Mouse (Mus musculus) intestine, embryonic 14.5 days (tissue): Measurements from ENCODE around the gene Dnajc10. TPM values are rescaled to one million over a fixed set of nuclear protein-coding genes. Genes with fewer than 3 reads are reported as not detected.

Source experiments
- ATAC-seq: fragments of 200-750 bp; cut with Nextera tagmentation; replicated peaks from 2 replicates; pipeline ENCODE4 v1.8.0; 2017; ENCODE audit warnings: low read depth, moderate number of reproducible peaks, moderate TSS enrichment, moderate library complexity; ENCODE audit not compliant: low FRiP score, low TSS enrichment
- DNase-seq: peaks from one replicate; pipeline ENCODE4 v3.0.0-alpha.2; 2018; ENCODE audit warnings: low spot score
- H3K27ac ChIP-seq: fragments of 300-500 bp; sonication (generic); 2 replicates; pipeline ENCODE4 v1.5.1; 2014; ENCODE audit warnings: low read depth, mild to moderate bottlenecking, control low read depth
- H3K27me3 ChIP-seq: fragments of 300-500 bp; sonication (generic); replicated peaks from 2 replicates; pipeline ENCODE4 v1.6.1; 2014; ENCODE audit warnings: low read length, control low read depth; ENCODE audit not compliant: control insufficient read depth, insufficient read depth
- H3K36me3 ChIP-seq: fragments of 300-500 bp; sonication (generic); 2 replicates; pipeline ENCODE4 v1.6.1; 2014; ENCODE audit warnings: low read length, control low read depth; ENCODE audit not compliant: control insufficient read depth, insufficient read depth
- H3K4me1 ChIP-seq: fragments of 300-500 bp; sonication (generic); replicated peaks from 2 replicates; pipeline ENCODE4 v1.6.1; 2014; ENCODE audit warnings: low read length, control low read depth, mixed read lengths; ENCODE audit not compliant: control insufficient read depth, insufficient read depth
- H3K4me2 ChIP-seq: fragments of 300-500 bp; sonication (generic); 2 replicates; pipeline ENCODE4 v1.6.1; 2014; ENCODE audit warnings: low read length
- H3K4me3 ChIP-seq: fragments of 300-500 bp; sonication (generic); 2 replicates; pipeline ENCODE4 v1.5.1; 2014; ENCODE audit warnings: low read depth, low read length, control low read depth, mixed read lengths
- H3K9ac ChIP-seq: fragments of 300-500 bp; sonication (generic); 2 replicates; pipeline ENCODE4 v1.6.1; 2014; ENCODE audit warnings: mild to moderate bottlenecking, low read length
- H3K9me3 ChIP-seq: fragments of 300-500 bp; sonication (generic); 2 replicates; pipeline ENCODE4 v1.6.1; 2016; ENCODE audit warnings: low read length, control low read depth; ENCODE audit not compliant: control insufficient read depth
- WGBS: fragments of 180-500 bp; shearing (Covaris S2); extraction: QIAGEN DNeasy Blood & Tissue Kit; methylation state at CpG from one replicate; pipeline ENCODE4 v1.1.7; 2014; 5-methylcytosine and 5-hydroxymethylcytosine counted together
- polyA plus RNA-seq: library from polyadenylated mRNA; unstranded; fragments of >200 nt; fragmentation: Nextera tagmentation; extraction: Ambion mirVana; gene quantifications from 2 replicates; pipeline ENCODE4 v1.2.1, GENCODE M21; 2014

The Dnajc10 gene
- polyA plus RNA-seq, result 76.3 and 80.2 TPM in 2 replicates

DNA sequence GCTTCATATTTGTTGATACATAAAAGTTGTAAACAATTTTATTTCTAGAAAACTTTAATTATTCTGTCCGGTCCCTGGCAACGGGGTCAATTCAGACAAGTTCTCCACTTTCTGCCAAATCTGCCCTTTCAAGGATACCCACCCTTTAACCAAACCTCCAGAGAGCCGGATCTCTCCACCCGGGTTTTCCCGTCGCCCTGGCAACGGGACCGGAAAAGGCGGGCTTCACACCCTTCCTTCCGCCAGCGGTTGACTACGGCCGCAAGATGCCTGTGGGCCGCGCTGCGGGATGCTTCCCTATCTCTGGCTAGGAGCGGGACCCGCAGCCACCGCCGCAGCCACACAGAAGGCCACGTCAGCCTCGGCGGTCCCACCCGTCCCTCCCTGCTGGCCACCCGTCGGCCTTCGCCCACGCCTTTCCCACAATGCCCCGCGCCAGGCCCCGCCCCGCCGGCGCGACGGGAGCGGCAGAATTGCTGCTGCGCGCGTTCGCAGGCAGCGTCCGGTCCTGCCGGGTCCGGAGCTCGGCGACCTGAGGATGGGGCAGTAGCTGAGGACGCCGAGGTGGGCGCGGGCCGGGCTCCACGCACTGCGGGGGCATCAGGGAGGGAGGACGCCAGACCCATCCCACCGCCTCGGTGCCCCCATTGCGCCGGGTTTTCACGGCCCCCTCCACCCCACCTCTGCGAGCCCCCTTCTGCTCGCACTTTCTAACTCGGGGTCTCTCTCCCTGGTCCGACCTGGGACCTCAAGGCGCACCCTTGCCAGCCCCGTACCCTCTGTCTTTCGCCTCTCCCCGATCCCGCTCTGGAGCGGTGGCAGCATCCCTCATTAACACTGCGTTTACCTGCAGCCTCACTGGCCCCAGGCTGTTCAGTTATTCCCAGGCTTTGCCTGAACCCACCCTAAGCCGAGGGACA, at the start of gene Dnajc10:
Gene Dnajc10, plus strand, starts transcription at position 225 of the 920 bp plus-strand sequence.
- ATAC-seq (peak; percentile 96), DNase-seq (peak; percentile 95)
- WGBS, result under 1% methylated on average over 62 of the region's 72 CpGs
- peak within 1 kb of the TSS; percentile 68 for H3K4me3 ChIP-seq
- peaks cover 8% of the 10 kb centered on the region; the same call in 1 of the 2 replicates for H3K4me1 ChIP-seq
- H3K27ac ChIP-seq, result peak within 1 kb of the TSS; percentile 94
- no peaks in the 10 kb centered on the region for H3K9me3 ChIP-seq
- H3K27me3 ChIP-seq, result no peaks in the 10 kb centered on the region
- H3K36me3 ChIP-seq, result peaks cover 27% of the 10 kb centered on the region
- peak within 1 kb of the TSS; percentile 77 for H3K4me2 ChIP-seq
- peak within 1 kb of the TSS; percentile 80 for H3K9ac ChIP-seq

DNA sequence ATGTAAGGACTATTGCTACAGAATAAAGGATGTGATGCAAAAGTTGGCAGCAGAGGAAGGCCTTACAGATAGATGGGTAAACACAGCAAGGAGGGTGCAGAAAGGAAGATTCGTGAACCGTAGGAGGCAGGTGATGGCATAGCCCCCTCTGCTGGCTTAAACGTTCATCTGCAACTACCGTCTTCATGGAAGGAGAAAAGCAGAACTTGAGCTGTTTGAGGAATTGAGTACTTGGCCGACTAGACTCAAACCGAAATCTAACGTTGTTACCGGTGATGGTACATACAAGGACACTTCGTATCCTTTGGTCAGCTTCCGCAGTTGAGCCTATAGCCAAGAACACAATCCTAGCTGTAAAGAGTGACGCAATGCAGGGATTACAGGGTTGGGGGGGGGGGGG, 48.4 kb upstream of the Dnajc10 start:
- Histone ChIP-seq H3K9me3 (no peaks in the 10 kb centered on the region), H3K36me3 (no peaks in the 10 kb centered on the region), H3K9ac (no peak overlapping the region), H3K4me1 (0 out of 2 replicates have a peak, but pooled peaks cover 5% of the 10 kb centered on the region), H3K27ac (no peak overlapping the region), H3K27me3 (no peaks in the 10 kb centered on the region), H3K4me3 (no peak overlapping the region), H3K4me2 (peak overlapping the region; percentile 28)
- 15% methylated on average over 11 of the region's 11 CpGs for WGBS
- DNase-seq (peak; percentile 74), ATAC-seq (0 out of 2 replicates have a peak, but pooled peaks have one; percentile 47)

DNA sequence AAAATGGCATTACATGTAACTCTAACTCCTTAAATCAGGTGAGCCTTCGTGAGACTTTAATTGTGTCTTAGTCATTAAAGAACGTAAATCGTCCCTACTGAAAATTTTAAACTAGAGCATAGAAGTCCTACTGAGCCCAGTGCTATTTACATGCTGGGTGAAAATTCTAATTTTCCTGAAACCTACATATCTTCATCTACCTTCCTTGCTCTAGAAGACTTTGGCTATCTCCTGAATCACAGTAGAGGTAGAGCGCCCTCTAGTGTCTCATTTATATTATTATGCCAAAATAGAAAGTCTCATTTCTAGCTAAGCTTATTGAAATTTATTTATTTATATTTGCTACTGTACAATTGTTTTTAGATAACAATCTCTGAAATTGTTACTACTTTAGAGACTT, 47.2 kb upstream of the Dnajc10 start:
- H3K9me3 ChIP-seq, result no peaks in the 10 kb centered on the region
- 59% methylated on average over 4 of the region's 4 CpGs for WGBS
- no peak for DNase-seq
- H3K9ac ChIP-seq, result no peak overlapping the region
- H3K36me3 ChIP-seq, result no peaks in the 10 kb centered on the region
- H3K4me3 ChIP-seq, result no peak overlapping the region
- ATAC-seq, result no peak
- H3K4me2 ChIP-seq, result no peak overlapping the region
- H3K4me1 ChIP-seq, result 0 out of 2 replicates have a peak, but pooled peaks cover 5% of the 10 kb centered on the region
- H3K27me3 ChIP-seq, result no peaks in the 10 kb centered on the region
- no peak overlapping the region for H3K27ac ChIP-seq

DNA sequence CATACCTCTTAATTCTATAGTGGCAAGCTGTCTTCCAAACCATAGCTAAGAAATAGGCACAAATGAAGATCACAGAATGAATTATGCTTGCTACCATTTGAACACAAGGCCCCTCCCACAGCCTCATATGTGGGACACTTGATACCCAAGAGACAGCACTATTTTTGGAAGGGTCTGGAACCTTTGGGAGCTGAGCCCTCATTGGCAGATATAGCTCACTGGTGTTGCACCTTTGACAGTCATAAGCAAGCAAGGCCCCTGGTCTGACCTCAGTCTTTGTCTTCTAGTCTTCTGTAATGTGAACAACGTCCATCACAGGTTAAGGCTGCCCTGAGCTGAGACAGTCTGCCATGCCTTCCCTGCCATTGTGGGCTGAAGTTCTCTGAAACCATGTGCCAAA, 43.8 kb upstream of the Dnajc10 start:
- H3K9me3 ChIP-seq, result no peaks in the 10 kb centered on the region
- ATAC-seq (no peak), DNase-seq (no peak)
- H3K4me3 ChIP-seq, result no peak overlapping the region
- no peak overlapping the region for H3K27ac ChIP-seq
- H3K27me3 ChIP-seq, result no peaks in the 10 kb centered on the region
- H3K4me2 ChIP-seq, result no peak overlapping the region
- H3K36me3 ChIP-seq, result no peaks in the 10 kb centered on the region
- H3K4me1 ChIP-seq, result 0 out of 2 replicates have a peak, but pooled peaks cover 3% of the 10 kb centered on the region
- H3K9ac ChIP-seq, result no peak overlapping the region
- WGBS, result 76% methylated on average over 1 of the region's 1 CpGs

DNA sequence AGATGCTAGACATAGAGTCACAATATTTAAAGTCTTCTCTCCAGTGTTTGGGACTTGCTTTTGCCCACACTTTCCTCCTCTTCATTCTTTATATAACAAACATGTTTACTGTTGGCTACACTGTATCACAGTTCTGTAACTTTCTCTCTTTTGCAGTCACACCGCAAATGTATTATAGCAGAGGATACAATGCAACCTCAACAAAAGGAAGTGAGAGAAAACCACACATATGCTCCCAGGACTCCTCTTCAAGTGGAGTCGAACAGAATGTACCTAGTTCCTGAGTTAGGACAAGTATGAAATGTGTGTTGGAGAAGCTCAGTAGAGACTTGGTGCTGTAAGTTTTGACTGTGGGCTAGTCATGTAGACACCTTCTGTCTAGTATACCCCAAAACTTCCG, 42.2 kb upstream of the Dnajc10 start:
- ATAC-seq (no peak), DNase-seq (no peak)
- Histone ChIP-seq H3K9me3 (no peaks in the 10 kb centered on the region), H3K27me3 (no peaks in the 10 kb centered on the region), H3K4me1 (no peaks in the 10 kb centered on the region), H3K36me3 (no peaks in the 10 kb centered on the region), H3K27ac (no peak overlapping the region), H3K9ac (no peak overlapping the region), H3K4me3 (no peak overlapping the region), H3K4me2 (no peak overlapping the region)
- WGBS, result 97% methylated on average over 3 of the region's 3 CpGs

DNA sequence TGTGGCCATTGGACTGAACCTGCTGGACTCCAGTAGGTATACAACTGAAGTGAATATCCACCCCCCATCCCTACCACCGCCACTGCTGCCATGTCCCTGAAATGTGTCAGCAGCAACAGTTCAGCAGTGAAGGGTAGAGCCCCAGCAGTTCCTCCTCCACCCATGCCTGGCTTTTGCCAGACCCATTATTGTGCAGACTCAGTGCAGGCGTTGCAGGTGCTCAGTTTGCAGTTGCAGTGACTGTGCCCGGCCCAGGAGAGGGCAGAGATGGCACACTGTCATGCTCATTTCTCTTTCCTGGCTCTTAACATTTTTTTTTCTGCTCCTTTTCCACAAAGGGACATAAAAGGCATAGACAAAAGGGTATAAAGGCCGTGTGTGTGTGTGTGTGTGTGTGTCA, 41.5 kb upstream of the Dnajc10 start:
- WGBS, result 78% methylated on average over 4 of the region's 4 CpGs
- Histone ChIP-seq H3K9ac (no peak overlapping the region), H3K4me3 (no peak overlapping the region), H3K27ac (no peak overlapping the region), H3K36me3 (no peaks in the 10 kb centered on the region), H3K9me3 (no peaks in the 10 kb centered on the region), H3K27me3 (no peaks in the 10 kb centered on the region), H3K4me1 (no peaks in the 10 kb centered on the region), H3K4me2 (no peak overlapping the region)
- ATAC-seq, result no peak
- DNase-seq, result no peak

DNA sequence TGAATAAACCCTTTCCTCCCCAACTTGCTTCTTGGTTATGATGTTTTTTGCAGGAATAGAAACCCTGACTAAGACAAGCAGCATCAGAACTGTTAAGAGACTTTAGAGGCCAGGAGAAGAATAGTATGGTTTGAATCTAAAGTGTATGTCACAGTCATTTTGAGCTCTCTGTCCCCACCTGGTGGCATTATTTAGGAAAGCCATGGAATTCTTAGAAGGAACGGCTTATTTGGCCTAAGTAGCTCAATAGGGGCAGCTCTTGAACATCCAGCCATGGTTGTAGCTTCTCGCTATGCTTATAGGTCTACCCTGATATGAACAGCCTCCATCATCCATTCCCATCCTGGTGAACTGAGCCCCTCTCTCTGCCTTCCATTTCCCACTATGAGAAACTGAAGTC, 40.1 kb upstream of the Dnajc10 start:
- no peaks in the 10 kb centered on the region for H3K9me3 ChIP-seq
- no peak for DNase-seq
- no peak overlapping the region for H3K4me2 ChIP-seq
- H3K4me3 ChIP-seq, result no peak overlapping the region
- 47% methylated on average over 2 of the region's 2 CpGs for WGBS
- H3K27ac ChIP-seq, result no peak overlapping the region
- H3K36me3 ChIP-seq, result no peaks in the 10 kb centered on the region
- H3K4me1 ChIP-seq, result no peaks in the 10 kb centered on the region
- ATAC-seq, result no peak
- H3K9ac ChIP-seq, result no peak overlapping the region
- H3K27me3 ChIP-seq, result no peaks in the 10 kb centered on the region

DNA sequence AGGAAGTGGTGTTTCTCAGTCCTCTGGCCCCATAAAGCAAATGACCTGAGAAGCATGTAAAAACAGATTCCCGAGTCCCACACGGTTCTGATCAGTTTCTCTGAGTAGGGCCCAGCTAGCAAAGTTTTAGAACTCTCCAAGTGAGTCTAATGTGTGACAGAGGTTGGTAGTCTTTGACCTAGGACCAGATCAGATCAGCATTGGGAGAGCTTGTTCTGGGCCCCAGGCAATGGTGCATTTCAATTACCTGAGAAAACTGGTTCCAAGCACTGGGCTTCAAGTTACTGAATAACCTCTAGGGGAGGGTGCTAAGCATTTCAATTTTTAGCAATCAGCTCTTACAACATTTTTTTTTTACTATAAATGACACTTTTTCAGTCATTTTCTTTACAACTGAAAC, 33.1 kb upstream of the Dnajc10 start:
- Histone ChIP-seq H3K4me2 (no peak overlapping the region), H3K4me3 (no peak overlapping the region), H3K27me3 (no peaks in the 10 kb centered on the region), H3K9me3 (no peaks in the 10 kb centered on the region), H3K36me3 (no peaks in the 10 kb centered on the region), H3K9ac (no peak overlapping the region), H3K4me1 (no peaks in the 10 kb centered on the region), H3K27ac (no peak overlapping the region)
- ATAC-seq (no peak), DNase-seq (no peak)
- WGBS, result 76% methylated on average over 2 of the region's 2 CpGs

DNA sequence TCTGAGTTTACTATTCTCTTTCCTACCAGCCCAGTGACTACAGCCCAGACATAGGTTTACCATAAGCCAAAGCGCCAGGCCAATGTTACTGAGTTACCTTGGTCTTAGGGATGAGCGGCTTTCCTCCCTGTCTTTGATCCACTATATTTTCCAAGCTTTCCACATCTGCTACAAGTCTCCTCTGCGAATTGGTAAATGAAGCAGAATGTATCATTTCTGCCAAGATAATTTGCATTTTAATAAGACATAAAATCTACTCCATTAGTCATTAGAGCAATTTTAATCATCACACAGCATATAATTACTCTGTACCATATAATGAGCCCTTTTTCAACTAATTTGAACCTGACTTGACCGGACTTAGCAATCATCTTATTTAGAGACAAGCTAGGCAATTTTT, 28.9 kb upstream of the Dnajc10 start:
- 91% methylated on average over 4 of the region's 4 CpGs for WGBS

More for the DNA sequence above, 28.9 kb upstream of the Dnajc10 start:
- DNase-seq (no peak), ATAC-seq (no peak)
- no peak overlapping the region for H3K9ac ChIP-seq
- no peaks in the 10 kb centered on the region for H3K9me3 ChIP-seq
- no peaks in the 10 kb centered on the region for H3K36me3 ChIP-seq
- no peaks in the 10 kb centered on the region for H3K4me1 ChIP-seq
- no peak overlapping the region for H3K4me3 ChIP-seq
- no peak overlapping the region for H3K4me2 ChIP-seq
- H3K27ac ChIP-seq, result no peak overlapping the region
- H3K27me3 ChIP-seq, result no peaks in the 10 kb centered on the region
